Mouse (Mus musculus) embryonic facial prominence, embryonic 15.5 days (tissue): ENCODE data around the gene Neurod4. TPM values are rescaled to one million over a fixed set of nuclear protein-coding genes. Genes with fewer than 3 reads are reported as not detected.

Experiments used
- ATAC-seq: fragments of 200-750 bp; cut with Nextera tagmentation; 2 replicates; pipeline ENCODE4 v1.8.0; 2017; ENCODE audit warnings: low read depth, moderate TSS enrichment; ENCODE audit not compliant: insufficient number of reproducible peaks, low FRiP score, low TSS enrichment
- H3K27ac ChIP-seq: fragments of 300-500 bp; sonication (generic); replicated peaks from 2 replicates; pipeline ENCODE4 v1.5.1; 2015; ENCODE audit warnings: mild to moderate bottlenecking, inconsistent platforms
- H3K27me3 ChIP-seq: fragments of 300-500 bp; sonication (generic); 2 replicates; pipeline ENCODE4 v1.6.1; 2015; ENCODE audit warnings: inconsistent platforms
- H3K36me3 ChIP-seq: fragments of 300-500 bp; sonication (generic); 2 replicates; pipeline ENCODE4 v1.6.1; 2015; ENCODE audit warnings: mild to moderate bottlenecking, inconsistent platforms
- H3K4me1 ChIP-seq: fragments of 300-500 bp; sonication (generic); 2 replicates; pipeline ENCODE4 v1.6.1; 2015; ENCODE audit warnings: inconsistent platforms
- H3K4me2 ChIP-seq: fragments of 300-500 bp; sonication (generic); replicated peaks from 2 replicates; pipeline ENCODE4 v1.6.1; 2015; ENCODE audit warnings: mild to moderate bottlenecking, inconsistent platforms
- H3K4me3 ChIP-seq: fragments of 300-500 bp; sonication (generic); replicated peaks from 2 replicates; pipeline ENCODE4 v1.5.1; 2015; ENCODE audit warnings: mild to moderate bottlenecking, inconsistent platforms
- H3K9ac ChIP-seq: fragments of 300-500 bp; sonication (generic); 2 replicates; pipeline ENCODE4 v1.6.1; 2015; ENCODE audit warnings: inconsistent platforms
- H3K9me3 ChIP-seq: fragments of 300-500 bp; sonication (generic); replicated peaks from 2 replicates; pipeline ENCODE4 v1.6.1; 2016; ENCODE audit warnings: inconsistent platforms
- WGBS: fragments of 180-500 bp; shearing (Covaris S2); methylation state at CpG from one replicate; pipeline ENCODE4 v1.1.7; 2015; 5-methylcytosine and 5-hydroxymethylcytosine counted together
- polyA plus RNA-seq: library from polyadenylated mRNA; unstranded; fragments of >200 nt; fragmentation: Nextera tagmentation; extraction: Ambion mirVana; gene quantifications from 2 replicates; pipeline ENCODE4 v1.2.1, GENCODE M21; 2015

Neurod4 gene
- polyA plus RNA-seq, 1 experiment from 2014 or later: 0.13 TPM

DNA sequence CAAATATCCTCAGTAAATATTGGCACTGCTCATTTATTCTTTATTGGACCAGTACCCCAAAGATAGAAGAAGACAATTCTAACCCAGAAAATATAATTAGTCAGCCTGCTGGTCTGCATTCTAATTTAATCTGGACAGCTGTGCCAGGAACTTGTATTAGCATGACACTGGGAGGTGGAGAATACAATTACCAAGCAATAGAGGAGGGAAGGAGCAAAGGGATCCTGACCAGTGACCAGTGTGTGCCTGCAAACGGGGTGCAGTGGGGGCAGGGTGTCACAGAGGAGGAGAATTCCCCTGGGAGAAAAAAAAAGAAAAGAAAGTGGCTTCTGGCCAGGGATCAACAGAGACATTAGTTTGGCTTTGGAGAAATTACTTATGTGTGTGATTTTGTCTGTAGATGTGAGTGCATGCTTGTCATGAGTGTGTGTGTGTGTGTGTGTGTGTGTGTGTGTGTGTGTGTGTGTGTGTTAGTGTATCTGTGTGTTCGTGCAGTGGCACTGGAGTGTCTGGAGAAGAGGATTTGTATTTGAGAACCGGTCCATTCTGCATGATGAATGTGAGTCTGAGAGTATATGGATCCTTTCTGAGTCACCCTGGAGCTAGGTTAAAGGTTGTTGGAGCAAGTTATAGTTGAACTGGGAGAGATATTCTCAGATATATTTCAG lies 13.8 kb upstream of the Neurod4 start:
- 23% methylated on average over 3 of the region's 3 CpGs for WGBS
- no peak overlapping the region for H3K9ac ChIP-seq
- no peak overlapping the region for H3K27ac ChIP-seq
- H3K27me3 ChIP-seq: no peaks in the 10 kb centered on the region
- no peak overlapping the region for H3K4me2 ChIP-seq
- H3K4me1 ChIP-seq: no peaks in the 10 kb centered on the region; the same call in 1 of the 2 replicates
- no peak for ATAC-seq
- H3K36me3 ChIP-seq: no peaks in the 10 kb centered on the region
- no peak overlapping the region for H3K4me3 ChIP-seq
- H3K9me3 ChIP-seq: no peaks in the 10 kb centered on the region

DNA sequence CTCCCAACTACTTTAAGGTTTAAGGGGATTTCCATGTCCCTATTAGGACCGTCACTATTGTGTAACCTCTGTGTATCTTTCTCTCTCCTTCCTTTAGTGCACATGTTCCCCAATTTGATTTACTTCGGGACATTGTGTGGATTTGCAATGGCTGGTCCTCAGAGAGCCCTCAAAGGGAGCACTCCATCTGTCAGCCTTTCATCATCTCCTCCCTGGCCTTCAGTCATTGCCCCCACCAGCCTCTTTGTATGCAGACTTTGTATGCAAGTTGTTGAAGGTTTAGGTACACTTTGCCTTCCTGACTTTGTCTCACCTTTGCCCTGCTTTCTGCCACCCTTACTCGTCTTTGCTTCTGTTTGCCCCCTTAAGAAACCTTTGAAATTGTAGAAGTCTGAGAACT lies 8.0 kb upstream of the Neurod4 start:
- Histone ChIP-seq H3K27ac (no peak overlapping the region), H3K4me2 (no peak overlapping the region), H3K36me3 (no peaks in the 10 kb centered on the region), H3K4me1 (no peaks in the 10 kb centered on the region), H3K27me3 (no peaks in the 10 kb centered on the region), H3K4me3 (no peak overlapping the region), H3K9ac (no peak overlapping the region), H3K9me3 (no peaks in the 10 kb centered on the region)
- WGBS: 49% methylated on average over 3 of the region's 3 CpGs
- no peak for ATAC-seq

DNA sequence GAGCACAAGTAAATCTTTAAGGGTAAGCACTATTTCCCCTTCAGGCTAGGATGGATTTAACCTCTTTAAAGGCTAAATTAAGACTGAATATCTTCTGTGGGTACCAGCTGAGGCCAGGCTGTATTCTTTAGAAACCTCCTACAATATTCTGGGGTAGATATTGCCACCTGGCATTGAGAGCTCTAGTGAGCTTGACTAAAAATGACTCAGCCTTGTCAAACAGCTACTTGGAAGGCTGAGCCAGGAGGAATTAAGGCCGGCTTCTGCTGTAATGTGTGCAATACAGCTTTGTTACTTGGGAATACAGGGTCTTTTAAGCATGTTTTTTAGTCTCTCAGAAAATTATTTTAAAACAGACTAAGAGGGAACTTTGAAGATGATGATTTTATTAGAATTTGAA lies 7.2 kb upstream of the Neurod4 start:
- WGBS: 63% methylated on average over 1 of the region's 1 CpGs
- Histone ChIP-seq H3K27me3 (no peaks in the 10 kb centered on the region), H3K9me3 (no peaks in the 10 kb centered on the region), H3K4me2 (no peak overlapping the region), H3K27ac (no peak overlapping the region), H3K4me1 (no peaks in the 10 kb centered on the region), H3K36me3 (no peaks in the 10 kb centered on the region), H3K4me3 (no peak overlapping the region), H3K9ac (no peak overlapping the region)
- ATAC-seq: no peak

GRCm38 (mm10) chr10:130281982-130282449 lies 2.0 kb upstream of the Neurod4 start:
- WGBS: 13% methylated on average over 1 of the region's 1 CpGs
- no peak overlapping the region for H3K4me2 ChIP-seq
- H3K9ac ChIP-seq: no peak overlapping the region
- H3K4me1 ChIP-seq: no peaks in the 10 kb centered on the region
- H3K9me3 ChIP-seq: no peaks in the 10 kb centered on the region
- H3K36me3 ChIP-seq: no peaks in the 10 kb centered on the region
- H3K4me3 ChIP-seq: no peak overlapping the region
- H3K27me3 ChIP-seq: no peaks in the 10 kb centered on the region
- ATAC-seq: no peak
- H3K27ac ChIP-seq: no peak overlapping the region

- Histone ChIP-seq H3K27me3 (no peaks in the 10 kb centered on the region), H3K9me3 (no peaks in the 10 kb centered on the region), H3K36me3 (no peaks in the 10 kb centered on the region), H3K4me3 (no peak overlapping the region), H3K4me1 (no peaks in the 10 kb centered on the region), H3K9ac (no peak overlapping the region), H3K4me2 (no peak overlapping the region), H3K27ac (no peak overlapping the region)
- no peak for ATAC-seq
- WGBS: 77% methylated on average over 2 of the region's 2 CpGs
Observed at GRCm38 (mm10) chr10:130276496-130276895, 3.5 kb downstream of the Neurod4 start.

DNA sequence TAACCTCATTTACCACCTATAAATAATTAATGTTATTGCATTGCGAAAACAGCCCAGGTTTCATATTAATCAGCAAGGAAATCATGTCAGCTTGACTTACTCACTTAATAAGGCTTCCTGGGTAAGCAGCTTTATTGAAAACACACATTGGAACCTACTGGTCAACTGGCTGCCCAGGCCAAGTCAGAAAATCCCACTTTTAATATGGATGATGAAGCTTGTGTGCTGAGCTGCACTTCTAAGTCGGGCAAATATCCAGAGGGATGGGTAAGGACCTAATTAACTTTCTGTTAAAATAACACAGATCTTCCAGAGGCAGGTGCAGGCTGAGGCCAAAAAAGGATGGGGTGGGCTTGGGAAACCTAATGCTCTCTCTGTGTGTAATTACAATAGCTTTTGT lies 4.3 kb downstream of the Neurod4 start:
- H3K4me1 ChIP-seq: no peaks in the 10 kb centered on the region
- H3K4me3 ChIP-seq: no peak overlapping the region
- H3K4me2 ChIP-seq: no peak overlapping the region
- no peak for ATAC-seq
- H3K9me3 ChIP-seq: no peaks in the 10 kb centered on the region
- no peaks in the 10 kb centered on the region for H3K27me3 ChIP-seq
- no peak overlapping the region for H3K27ac ChIP-seq
- 57% methylated on average over 2 of the region's 2 CpGs for WGBS
- no peak overlapping the region for H3K9ac ChIP-seq
- H3K36me3 ChIP-seq: no peaks in the 10 kb centered on the region

DNA sequence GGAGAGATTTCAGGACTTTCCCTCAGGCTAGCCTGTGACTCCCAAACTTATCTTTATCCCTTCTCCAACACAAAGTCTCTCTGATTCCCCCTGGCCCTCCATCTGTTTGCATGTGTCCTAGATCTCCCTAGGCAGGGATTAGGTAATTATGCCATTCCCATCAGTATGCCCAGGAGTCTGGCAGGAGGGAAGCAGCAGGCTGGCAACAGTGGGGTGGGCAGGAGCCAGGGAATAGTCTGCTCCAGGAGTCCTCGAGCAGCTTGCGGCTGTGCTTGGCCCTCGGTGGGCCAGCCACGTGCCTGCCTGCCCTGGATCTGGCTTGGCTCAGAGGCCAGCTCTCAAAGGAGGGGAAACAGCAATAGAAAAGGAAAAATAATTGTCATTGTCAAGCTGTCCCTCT lies 16.8 kb downstream of the Neurod4 start:
- H3K4me2 ChIP-seq: no peak overlapping the region
- H3K4me1 ChIP-seq: no peaks in the 10 kb centered on the region
- no peak overlapping the region for H3K9ac ChIP-seq
- WGBS: 55% methylated on average over 4 of the region's 4 CpGs
- H3K27me3 ChIP-seq: no peaks in the 10 kb centered on the region
- H3K36me3 ChIP-seq: no peaks in the 10 kb centered on the region
- no peak overlapping the region for H3K27ac ChIP-seq
- no peak overlapping the region for H3K4me3 ChIP-seq
- no peak for ATAC-seq
- H3K9me3 ChIP-seq: no peaks in the 10 kb centered on the region

DNA sequence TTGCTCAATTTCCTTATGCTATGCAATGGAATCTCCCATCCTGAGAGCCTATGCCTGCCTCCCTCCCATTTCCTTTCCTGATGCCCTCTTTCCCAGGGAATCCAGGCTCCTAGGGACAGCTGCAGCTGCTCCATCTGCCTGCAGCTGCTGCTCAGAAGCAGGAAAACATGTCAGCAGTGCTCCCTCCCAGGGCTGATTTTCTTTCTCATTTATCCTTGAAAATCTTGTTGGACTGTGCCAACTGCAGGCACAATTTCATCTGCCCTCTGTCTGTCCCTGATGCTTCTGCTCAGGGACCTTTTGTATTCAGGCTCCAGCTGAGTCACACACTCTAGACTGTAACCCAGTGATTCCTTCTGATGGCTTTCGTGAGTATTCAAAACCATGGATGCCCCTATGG lies 20.6 kb downstream of the Neurod4 start:
- Histone ChIP-seq H3K4me1 (no peaks in the 10 kb centered on the region), H3K27me3 (no peaks in the 10 kb centered on the region), H3K4me2 (no peak overlapping the region), H3K27ac (no peak overlapping the region), H3K4me3 (no peak overlapping the region), H3K9ac (no peak overlapping the region), H3K36me3 (no peaks in the 10 kb centered on the region), H3K9me3 (no peaks in the 10 kb centered on the region)
- ATAC-seq: no peak
- 81% methylated on average over 1 of the region's 1 CpGs for WGBS

GRCm38 (mm10) chr10:130244271-130244670 lies 35.8 kb downstream of the Neurod4 start:
- Histone ChIP-seq H3K27me3 (no peaks in the 10 kb centered on the region), H3K4me1 (no peaks in the 10 kb centered on the region), H3K9me3 (no peaks in the 10 kb centered on the region), H3K36me3 (no peaks in the 10 kb centered on the region), H3K9ac (no peak overlapping the region), H3K27ac (no peak overlapping the region), H3K4me3 (no peak overlapping the region), H3K4me2 (no peak overlapping the region)
- WGBS: 2% methylated on average over 2 of the region's 2 CpGs
- no peak; the same call in 1 of the 2 replicates for ATAC-seq

- H3K36me3 ChIP-seq: no peaks in the 10 kb centered on the region
- H3K4me3 ChIP-seq: no peak overlapping the region
- no peaks in the 10 kb centered on the region for H3K4me1 ChIP-seq
- no peak for ATAC-seq
- H3K27me3 ChIP-seq: no peaks in the 10 kb centered on the region
- H3K4me2 ChIP-seq: no peak overlapping the region
- WGBS: 57% methylated on average over 2 of the region's 2 CpGs
- H3K9me3 ChIP-seq: no peaks in the 10 kb centered on the region
- H3K9ac ChIP-seq: no peak overlapping the region
- no peak overlapping the region for H3K27ac ChIP-seq
Observed at GRCm38 (mm10) chr10:130238318-130239209, 41.5 kb downstream of the Neurod4 start.

- Histone ChIP-seq H3K9me3 (no peaks in the 10 kb centered on the region), H3K4me2 (no peak overlapping the region), H3K36me3 (no peaks in the 10 kb centered on the region), H3K9ac (no peak overlapping the region), H3K27me3 (no peaks in the 10 kb centered on the region), H3K4me3 (no peak overlapping the region), H3K4me1 (no peaks in the 10 kb centered on the region), H3K27ac (no peak overlapping the region)
- no peak for ATAC-seq
- 39% methylated on average over 1 of the region's 1 CpGs for WGBS
Observed at GRCm38 (mm10) chr10:130234576-130234975, 45.5 kb downstream of the Neurod4 start.
